Mouse (Mus musculus): ENCODE results near the gene Ldha.

GRCm38 (mm10) chr7:46838104-46838671 is 3.1 kb upstream of the Ldha start:
- TF ChIP-seq CTCF (IDR thresholded peaks at IDR 0.05; ENCODE audit: extremely low read depth, insufficient read depth, low read length) (no peak), POLR2A (IDR thresholded peaks at IDR 0.05; ENCODE audit: extremely low read depth, insufficient read depth, low read length) (peak; percentile 27; the same call in 1 of the 2 replicates)
